Mouse (Mus musculus) liver, postnatal 0 days (tissue): ENCODE results near the gene Stk40.

Experiments used
- CTCF ChIP-seq: sonication (generic); IDR thresholded peaks from 2 replicates; pipeline ENCODE4 v1.5.1; 2016; ENCODE audit warnings: antibody characterized with exemption, low read depth
- EP300 ChIP-seq: IDR thresholded peaks from 2 replicates; pipeline ENCODE4 v1.6.1; 2016; ENCODE audit warnings: antibody characterized with exemption, low read depth, mild to moderate bottlenecking

- TF ChIP-seq CTCF (no peak), EP300 (no peak)
Observed at GRCm38 (mm10) chr4:126155869-126156268, 52.1 kb downstream of the Stk40 start.
